Mouse (Mus musculus) spleen, adult 12 weeks (tissue): ENCODE data around the gene Rasgrf1.

Experiments
- DNase-seq: peaks from one replicate; pipeline ENCODE4 v3.0.0; 2022; ENCODE audit warnings: low spot score

Rasgrf1 gene

GRCm38 (mm10) chr9:89907941-89908340 is 1.8 kb upstream of the Rasgrf1 start:
- DNase-seq: no peak

- no peak for DNase-seq
These were observed 1.1 kb upstream of the Rasgrf1 start for GRCm38 (mm10) chr9:89908601-89909000.

- no peak for DNase-seq
These were observed 298 bp downstream of the Rasgrf1 start for GRCm38 (mm10) chr9:89910011-89910400.

- no peak for DNase-seq
These were observed 1.2 kb downstream of the Rasgrf1 start for GRCm38 (mm10) chr9:89910741-89911444.

GRCm38 (mm10) chr9:89911891-89912549 is 2.3 kb downstream of the Rasgrf1 start:
- DNase-seq: no peak

- no peak for DNase-seq
These were observed 3.4 kb downstream of the Rasgrf1 start for GRCm38 (mm10) chr9:89913135-89913534.

GRCm38 (mm10) chr9:89916471-89916870 is 6.8 kb downstream of the Rasgrf1 start:
- DNase-seq: no peak

- no peak for DNase-seq
These were observed 7.7 kb downstream of the Rasgrf1 start for GRCm38 (mm10) chr9:89917431-89917830.

- no peak for DNase-seq
These were observed 9.1 kb downstream of the Rasgrf1 start for GRCm38 (mm10) chr9:89918832-89919231.

- no peak for DNase-seq
These were observed 11.4 kb downstream of the Rasgrf1 start for GRCm38 (mm10) chr9:89921121-89921520.

- DNase-seq: no peak
These were observed 13.0 kb downstream of the Rasgrf1 start for GRCm38 (mm10) chr9:89922666-89923065.

- no peak for DNase-seq
These were observed 15.1 kb downstream of the Rasgrf1 start for GRCm38 (mm10) chr9:89924836-89925235.

GRCm38 (mm10) chr9:89928497-89928896 is 18.8 kb downstream of the Rasgrf1 start:
- no peak for DNase-seq

- no peak for DNase-seq
These were observed 30.7 kb downstream of the Rasgrf1 start for GRCm38 (mm10) chr9:89940428-89940827.

GRCm38 (mm10) chr9:89946830-89947229 is 37.1 kb downstream of the Rasgrf1 start:
- no peak for DNase-seq

- no peak for DNase-seq
These were observed 38.9 kb downstream of the Rasgrf1 start for GRCm38 (mm10) chr9:89948602-89949001.

GRCm38 (mm10) chr9:89953596-89954215 is 44.0 kb downstream of the Rasgrf1 start:
- no peak for DNase-seq

- DNase-seq: no peak
These were observed 45.3 kb downstream of the Rasgrf1 start for GRCm38 (mm10) chr9:89954860-89955479.

GRCm38 (mm10) chr9:89958959-89959358 is 49.3 kb downstream of the Rasgrf1 start:
- no peak for DNase-seq

- no peak for DNase-seq
These were observed 54.4 kb downstream of the Rasgrf1 start for GRCm38 (mm10) chr9:89964091-89964490.

- DNase-seq: no peak
These were observed 58.0 kb downstream of the Rasgrf1 start for GRCm38 (mm10) chr9:89967716-89968115.

- DNase-seq: no peak
These were observed 59.2 kb downstream of the Rasgrf1 start for GRCm38 (mm10) chr9:89968836-89969450.
